Mouse (Mus musculus) limb, embryonic 14.5 days (tissue): ENCODE data around the gene Fzd4. TPM values are rescaled to one million over a fixed set of nuclear protein-coding genes. Genes with fewer than 3 reads are reported as not detected.
A peak's percentile ranks its signal among the peaks of the same experiment; 100 is the strongest.

Experiments
- ATAC-seq: fragments of 200-750 bp; cut with Nextera tagmentation; 2 replicates; pipeline ENCODE4 v1.8.0; 2017; ENCODE audit warnings: low read depth, moderate number of reproducible peaks, moderate TSS enrichment; ENCODE audit not compliant: low FRiP score
- DNase-seq: peaks from one replicate; pipeline ENCODE4 v3.0.0-alpha.2; 2015; ENCODE audit warnings: low spot score
- H3K27ac ChIP-seq: fragments of 300-500 bp; sonication (generic); replicated peaks from 2 replicates; pipeline ENCODE4 v1.5.1; 2014; ENCODE audit warnings: low read depth, mild to moderate bottlenecking, low read length, moderate library complexity, mixed read lengths
- H3K27me3 ChIP-seq: fragments of 300-500 bp; sonication (generic); 2 replicates; pipeline ENCODE4 v1.6.1; 2014; ENCODE audit warnings: low read length, mixed read lengths; ENCODE audit not compliant: control insufficient read depth, insufficient read depth
- H3K36me3 ChIP-seq: fragments of 300-500 bp; sonication (generic); 2 replicates; pipeline ENCODE4 v1.6.1; 2014; ENCODE audit warnings: mild to moderate bottlenecking, low read length, moderate library complexity, mixed read lengths; ENCODE audit not compliant: control insufficient read depth, insufficient read depth
- H3K4me1 ChIP-seq: fragments of 300-500 bp; sonication (generic); 2 replicates; pipeline ENCODE4 v1.6.1; 2014; ENCODE audit warnings: antibody characterized with exemption, low read length, mixed read lengths; ENCODE audit not compliant: control insufficient read depth, insufficient read depth
- H3K4me2 ChIP-seq: fragments of 300-500 bp; sonication (generic); replicated peaks from 2 replicates; pipeline ENCODE4 v1.6.1; 2014; ENCODE audit warnings: low read depth, mild to moderate bottlenecking, low read length, moderate library complexity; ENCODE audit not compliant: severe bottlenecking
- H3K4me3 ChIP-seq: fragments of 300-500 bp; sonication (generic); replicated peaks from 2 replicates; pipeline ENCODE4 v1.5.1; 2014; ENCODE audit warnings: low read length
- H3K9ac ChIP-seq: fragments of 300-500 bp; sonication (generic); 2 replicates; pipeline ENCODE4 v1.6.1; 2014; ENCODE audit warnings: mild to moderate bottlenecking, low read depth, low read length, moderate library complexity; ENCODE audit not compliant: severe bottlenecking
- H3K9me3 ChIP-seq: fragments of 300-500 bp; sonication (generic); 2 replicates; pipeline ENCODE4 v1.6.1; 2016; ENCODE audit warnings: low read length; ENCODE audit not compliant: control insufficient read depth
- POLR2A ChIP-seq: fragments of 200-500 bp; IDR thresholded peaks from 2 replicates; pipeline ENCODE4 v1.8.0; 2012; ENCODE audit warnings: inconsistent platforms, mild to moderate bottlenecking, moderate library complexity, borderline replicate concordance; ENCODE audit not compliant: insufficient read depth, insufficient read length; ENCODE audit errors: extremely low read depth
- WGBS: fragments of 180-500 bp; shearing (Covaris S2); extraction: QIAGEN DNeasy Blood & Tissue Kit; methylation state at CpG from one replicate; pipeline ENCODE4 v1.1.7; 2014; 5-methylcytosine and 5-hydroxymethylcytosine counted together
- polyA plus RNA-seq, 2 experiments: library from polyadenylated mRNA; depleted of rRNA in 1 of 2; stranded (reverse) in 1 of 2; unstranded in 1 of 2; fragments of >200 nt; fragmentation: Nextera tagmentation in 1 of 2; extraction: Ambion mirVana in 1 of 2; gene quantifications; 2 replicates each; pipeline versions ENCODE4 v1.2.1 to v1.2.3; 2012 to 2014

The Fzd4 gene
- polyA plus RNA-seq, 2 experiments, result 20.2 to 23.6 TPM

- Histone ChIP-seq H3K4me3 (no peak overlapping the region), H3K36me3 (no peaks in the 10 kb centered on the region), H3K9ac (no peak overlapping the region), H3K27ac (no peak overlapping the region), H3K9me3 (no peaks in the 10 kb centered on the region), H3K4me2 (no peak overlapping the region), H3K27me3 (no peaks in the 10 kb centered on the region), H3K4me1 (peaks cover 5% of the 10 kb centered on the region)
- no peak for DNase-seq
- no peak for ATAC-seq
- no peak for TF ChIP-seq POLR2A
- WGBS, result 86% methylated on average over 5 of the region's 5 CpGs
Observed at GRCm38 (mm10) chr7:89436404-89436803, 32.2 kb downstream of the Fzd4 start.

GRCm38 (mm10) chr7:89437589-89437988 lies 33.4 kb downstream of the Fzd4 start:
- H3K9ac ChIP-seq, result no peak overlapping the region
- H3K9me3 ChIP-seq, result no peaks in the 10 kb centered on the region
- WGBS, result 53% methylated on average over 4 of the region's 4 CpGs
- no peak overlapping the region for H3K4me2 ChIP-seq
- no peaks in the 10 kb centered on the region for H3K27me3 ChIP-seq
- ATAC-seq (0 out of 2 replicates have a peak, but pooled peaks have one; percentile 41), DNase-seq (peak; percentile 74)
- no peak for TF ChIP-seq POLR2A
- peaks cover 5% of the 10 kb centered on the region for H3K4me1 ChIP-seq
- no peak overlapping the region for H3K4me3 ChIP-seq
- no peak overlapping the region for H3K27ac ChIP-seq
- no peaks in the 10 kb centered on the region for H3K36me3 ChIP-seq

GRCm38 (mm10) chr7:89441291-89441690 lies 37.1 kb downstream of the Fzd4 start:
- no peak for TF ChIP-seq POLR2A
- H3K27me3 ChIP-seq, result no peaks in the 10 kb centered on the region
- DNase-seq, result no peak

GRCm38 (mm10) chr7:89442242-89442641 lies 38.1 kb downstream of the Fzd4 start:
- no peak overlapping the region for H3K4me3 ChIP-seq
- no peaks in the 10 kb centered on the region for H3K27me3 ChIP-seq
- H3K9me3 ChIP-seq, result no peaks in the 10 kb centered on the region
- WGBS, result 68% methylated on average over 4 of the region's 4 CpGs
- no peaks in the 10 kb centered on the region; the same call in 1 of the 2 replicates for H3K4me1 ChIP-seq
- DNase-seq, result peak; percentile 47
- no peak overlapping the region for H3K4me2 ChIP-seq
- 0 out of 2 replicates have a peak, but pooled peaks have one; percentile 39 for ATAC-seq
- H3K9ac ChIP-seq, result no peak overlapping the region
- no peaks in the 10 kb centered on the region for H3K36me3 ChIP-seq
- TF ChIP-seq POLR2A, result no peak
- no peak overlapping the region for H3K27ac ChIP-seq

More at GRCm38 (mm10) chr7:89441291-89441690, 37.1 kb downstream of the Fzd4 start:
- no peak for ATAC-seq
- H3K36me3 ChIP-seq, result no peaks in the 10 kb centered on the region
- H3K4me3 ChIP-seq, result no peak overlapping the region
- no peaks in the 10 kb centered on the region; the same call in 1 of the 2 replicates for H3K4me1 ChIP-seq
- no peak overlapping the region for H3K9ac ChIP-seq
- WGBS, result 61% methylated on average over 7 of the region's 7 CpGs
- H3K9me3 ChIP-seq, result no peaks in the 10 kb centered on the region
- no peak overlapping the region for H3K27ac ChIP-seq
- no peak overlapping the region for H3K4me2 ChIP-seq

- DNase-seq (no peak), ATAC-seq (no peak)
- WGBS, result 94% methylated on average over 4 of the region's 4 CpGs
- Histone ChIP-seq H3K27ac (no peak overlapping the region), H3K4me1 (no peaks in the 10 kb centered on the region), H3K9me3 (no peaks in the 10 kb centered on the region), H3K27me3 (no peaks in the 10 kb centered on the region), H3K4me3 (no peak overlapping the region), H3K9ac (no peak overlapping the region), H3K4me2 (no peak overlapping the region), H3K36me3 (no peaks in the 10 kb centered on the region)
- TF ChIP-seq POLR2A, result no peak
Observed at GRCm38 (mm10) chr7:89445137-89445536, 41.0 kb downstream of the Fzd4 start.

- no peaks in the 10 kb centered on the region for H3K9me3 ChIP-seq
- H3K4me2 ChIP-seq, result no peak overlapping the region
- DNase-seq, result no peak
- no peak overlapping the region for H3K27ac ChIP-seq
- TF ChIP-seq POLR2A, result no peak
- no peaks in the 10 kb centered on the region for H3K36me3 ChIP-seq
- H3K4me3 ChIP-seq, result no peak overlapping the region
- no peaks in the 10 kb centered on the region for H3K27me3 ChIP-seq
- ATAC-seq, result no peak
- 65% methylated on average over 2 of the region's 2 CpGs for WGBS
- H3K4me1 ChIP-seq, result no peaks in the 10 kb centered on the region
- no peak overlapping the region for H3K9ac ChIP-seq
Observed at GRCm38 (mm10) chr7:89450312-89450711, 46.2 kb downstream of the Fzd4 start.
